Mouse (Mus musculus) liver, postnatal 0 days (tissue): ENCODE data around the gene Trim60.

Experiments
- CTCF ChIP-seq: sonication (generic); IDR thresholded peaks from 2 replicates; pipeline ENCODE4 v1.5.1; 2016; ENCODE audit warnings: antibody characterized with exemption, low read depth
- EP300 ChIP-seq: IDR thresholded peaks from 2 replicates; pipeline ENCODE4 v1.6.1; 2016; ENCODE audit warnings: antibody characterized with exemption, low read depth, mild to moderate bottlenecking

- TF ChIP-seq EP300 = no peak
- TF ChIP-seq CTCF = peak; percentile 40
Measured at GRCm38 (mm10) chr8:64962836-64963235, 55.5 kb downstream of the Trim60 start.
